Mouse (Mus musculus): ENCODE measurements around the gene Mad1l1.

Mad1l1 gene

GRCm38 (mm10) chr5:140123640-140124366, 197.5 kb downstream of the Mad1l1 start:
- DNase-seq: no peak

GRCm38 (mm10) chr5:140123194-140123593, 198.2 kb downstream of the Mad1l1 start:
- DNase-seq: no peak

- DNase-seq: no peak
Measured at GRCm38 (mm10) chr5:140121966-140122365, 199.4 kb downstream of the Mad1l1 start.

- no peak for DNase-seq
Measured at GRCm38 (mm10) chr5:140118921-140119320, 202.4 kb downstream of the Mad1l1 start.

- DNase-seq: peak; percentile 44
Measured at GRCm38 (mm10) chr5:140117968-140118367, 203.4 kb downstream of the Mad1l1 start.

GRCm38 (mm10) chr5:140115434-140116271, 205.7 kb downstream of the Mad1l1 start:
- peak; percentile 80 for DNase-seq

GRCm38 (mm10) chr5:140114512-140115060, 206.8 kb downstream of the Mad1l1 start:
- DNase-seq: no peak

GRCm38 (mm10) chr5:140113281-140113680, 208.1 kb downstream of the Mad1l1 start:
- no peak for DNase-seq

GRCm38 (mm10) chr5:140110024-140110423, 211.3 kb downstream of the Mad1l1 start:
- no peak for DNase-seq

- no peak for DNase-seq
Measured at GRCm38 (mm10) chr5:140107907-140108306, 213.4 kb downstream of the Mad1l1 start.

GRCm38 (mm10) chr5:140106051-140106450, 215.3 kb downstream of the Mad1l1 start:
- DNase-seq: no peak

GRCm38 (mm10) chr5:140104891-140105290, 216.5 kb downstream of the Mad1l1 start:
- DNase-seq: no peak

- DNase-seq: no peak
Measured at GRCm38 (mm10) chr5:140102731-140103130, 218.6 kb downstream of the Mad1l1 start.

GRCm38 (mm10) chr5:140101409-140102009, 219.8 kb downstream of the Mad1l1 start:
- DNase-seq: no peak

GRCm38 (mm10) chr5:140098711-140099110, 222.6 kb downstream of the Mad1l1 start:
- no peak for DNase-seq

- peak; percentile 76 for DNase-seq
Measured at GRCm38 (mm10) chr5:140095203-140095602, 226.1 kb downstream of the Mad1l1 start.

GRCm38 (mm10) chr5:140093489-140093888, 227.9 kb downstream of the Mad1l1 start:
- DNase-seq: no peak

GRCm38 (mm10) chr5:140091601-140092000, 229.8 kb downstream of the Mad1l1 start:
- no peak for DNase-seq

GRCm38 (mm10) chr5:140089263-140089662, 232.1 kb downstream of the Mad1l1 start:
- DNase-seq: no peak

- DNase-seq: no peak
Measured at GRCm38 (mm10) chr5:140087242-140087641, 234.1 kb downstream of the Mad1l1 start.

GRCm38 (mm10) chr5:140084341-140084740, 237.0 kb downstream of the Mad1l1 start:
- DNase-seq: peak; percentile 33

GRCm38 (mm10) chr5:140083911-140084310, 237.4 kb downstream of the Mad1l1 start:
- no peak for DNase-seq

GRCm38 (mm10) chr5:140082204-140082812, 239.0 kb downstream of the Mad1l1 start:
- DNase-seq: no peak

All from kidney, adult 11 months (tissue).